Mouse (Mus musculus) MEL (cell line): ENCODE results near the gene Tpcn1. TPM values are rescaled to one million over a fixed set of nuclear protein-coding genes. Genes with fewer than 3 reads are reported as not detected.

Experiments used
- DNase-seq: peaks from one replicate; pipeline ENCODE4 v3.0.0; 2011; ENCODE audit warnings: low read depth, low spot score
- H3K27ac ChIP-seq: 2 replicates; pipeline ENCODE4 v1.5.1; 2012; ENCODE audit warnings: low read depth, mild to moderate bottlenecking, control low read depth, low read length, moderate library complexity; ENCODE audit not compliant: control insufficient read depth
- H3K27me3 ChIP-seq, 2 experiments: fragments of 150-350 bp in 1 of 2; sonication (generic) in 1 of 2; 2 replicates each; pipeline ENCODE4 v1.6.1; 2012; ENCODE audit warnings: low read length in 2 of 2, mild to moderate bottlenecking in 2 of 2, improper control_type of control experiment in 1 of 2, moderate library complexity in 1 of 2; ENCODE audit not compliant: insufficient read depth in 2 of 2, control insufficient read depth in 1 of 2
- H3K36me3 ChIP-seq, 2 experiments: 2 replicates each; pipeline ENCODE4 v1.6.1; 2012 to 2014; ENCODE audit warnings: low read length in 2 of 2, improper control_type of control experiment in 1 of 2, inconsistent platforms in 1 of 2, mild to moderate bottlenecking in 1 of 2; ENCODE audit not compliant: insufficient read depth in 2 of 2, control insufficient read depth in 1 of 2
- H3K4me1 ChIP-seq, 2 experiments: fragments of 150-350 bp in 1 of 2; sonication (generic) in 1 of 2; 2 replicates each; pipeline ENCODE4 v1.6.1; 2012; ENCODE audit warnings: low read length in 2 of 2, improper control_type of control experiment in 1 of 2, mild to moderate bottlenecking in 1 of 2; ENCODE audit not compliant: insufficient read depth in 2 of 2, control insufficient read depth in 1 of 2
- H3K4me3 ChIP-seq, 2 experiments: fragments of 150-350 bp in 1 of 2; sonication (generic) in 1 of 2; 2 replicates each; pipeline ENCODE4 v1.5.1; 2012; ENCODE audit warnings: low read depth in 2 of 2, low read length in 2 of 2, mild to moderate bottlenecking in 2 of 2, moderate library complexity in 2 of 2, control low read depth in 1 of 2, improper control_type of control experiment in 1 of 2; ENCODE audit not compliant: control insufficient read depth in 1 of 2, insufficient read depth in 1 of 2
- H3K79me2 ChIP-seq: 2 replicates; pipeline ENCODE4 v1.6.1; 2012; ENCODE audit warnings: mild to moderate bottlenecking, low read length, moderate library complexity; ENCODE audit not compliant: control insufficient read depth, poor library complexity, insufficient read depth
- H3K9ac ChIP-seq: 2 replicates; pipeline ENCODE4 v1.6.1; 2012; ENCODE audit warnings: low read depth, mild to moderate bottlenecking, control low read depth, low read length, moderate library complexity; ENCODE audit not compliant: control insufficient read depth, poor library complexity, severe bottlenecking
- H3K9me3 ChIP-seq: fragments of 150-350 bp; sonication (generic); replicated peaks from 2 replicates; pipeline ENCODE4 v1.6.1; 2012; ENCODE audit warnings: mild to moderate bottlenecking, low read length, improper control_type of control experiment, moderate library complexity; ENCODE audit not compliant: insufficient read depth
- BHLHE40 ChIP-seq: IDR thresholded peaks from 2 replicates; pipeline ENCODE4 v1.6.1; 2012; ENCODE audit warnings: low read depth, mild to moderate bottlenecking, inconsistent platforms, low read length, improper control_type of control experiment, borderline replicate concordance
- E2F4 ChIP-seq: IDR thresholded peaks from 2 replicates; pipeline ENCODE4 v1.6.1; 2011; ENCODE audit warnings: low read depth, low read length, improper control_type of control experiment, borderline replicate concordance
- ELF1 ChIP-seq: IDR thresholded peaks from 2 replicates; pipeline ENCODE4 v1.6.1; 2014; ENCODE audit warnings: low read depth, mild to moderate bottlenecking, inconsistent platforms, low read length, improper control_type of control experiment, moderate library complexity
- GATA1 ChIP-seq: IDR thresholded peaks from 2 replicates; pipeline ENCODE4 v1.6.1; 2011; ENCODE audit warnings: low read depth, low read length, improper control_type of control experiment
- MAZ ChIP-seq: IDR thresholded peaks from 2 replicates; pipeline ENCODE4 v1.6.1; 2012; ENCODE audit warnings: low read depth, mild to moderate bottlenecking, inconsistent platforms, low read length, improper control_type of control experiment
- MEF2A ChIP-seq: IDR thresholded peaks from 2 replicates; pipeline ENCODE4 v1.6.1; 2014; ENCODE audit warnings: low read depth, mild to moderate bottlenecking, inconsistent platforms, low read length, improper control_type of control experiment; ENCODE audit not compliant: poor library complexity, insufficient replicate concordance, severe bottlenecking; ENCODE audit errors: extremely low read depth
- MYB ChIP-seq: IDR thresholded peaks from 2 replicates; pipeline ENCODE4 v1.6.1; 2011; ENCODE audit warnings: mild to moderate bottlenecking, low read depth, low read length, improper control_type of control experiment
- POLR2AphosphoS5 ChIP-seq: IDR thresholded peaks from 2 replicates; pipeline ENCODE4 v1.6.1; 2012; ENCODE audit warnings: low read depth, borderline replicate concordance, mild to moderate bottlenecking, inconsistent platforms, low read length, moderate library complexity, mixed read lengths
- RCOR1 ChIP-seq: IDR thresholded peaks from 2 replicates; pipeline ENCODE4 v1.6.1; 2012; ENCODE audit warnings: low read depth, mild to moderate bottlenecking, inconsistent platforms, low read length, improper control_type of control experiment
- TBP ChIP-seq: IDR thresholded peaks from 2 replicates; pipeline ENCODE4 v1.8.0; 2011; ENCODE audit warnings: low read depth, low read length, improper control_type of control experiment
- TCF12 ChIP-seq: IDR thresholded peaks from 2 replicates; pipeline ENCODE4 v1.6.1; 2014; ENCODE audit warnings: low read depth, mild to moderate bottlenecking, inconsistent platforms, low read length, improper control_type of control experiment, moderate library complexity
- UBTF ChIP-seq: IDR thresholded peaks from 2 replicates; pipeline ENCODE4 v1.6.1; 2012; ENCODE audit warnings: low read depth, mild to moderate bottlenecking, inconsistent platforms, low read length, improper control_type of control experiment, moderate library complexity, borderline replicate concordance; ENCODE audit not compliant: insufficient read depth
- USF2 ChIP-seq, 2 experiments: IDR thresholded peaks; 2 replicates each; pipeline ENCODE4 v1.6.1; 2011 to 2012; ENCODE audit warnings: improper control_type of control experiment in 2 of 2, low read length in 2 of 2, borderline replicate concordance in 1 of 2, inconsistent platforms in 1 of 2, low read depth in 1 of 2, mild to moderate bottlenecking in 1 of 2; ENCODE audit not compliant: insufficient read depth in 1 of 2
- ZKSCAN1 ChIP-seq: IDR thresholded peaks from 2 replicates; pipeline ENCODE4 v1.6.1; 2012; ENCODE audit warnings: low read depth, mild to moderate bottlenecking, inconsistent platforms, low read length, improper control_type of control experiment, moderate library complexity
- polyA plus RNA-seq, 2 experiments: library from polyadenylated mRNA; stranded (reverse) in 1 of 2; unstranded in 1 of 2; fragments of >175 nt in 1 of 2; fragments of >200 nt in 1 of 2; gene quantifications; 2 replicates each; pipeline versions ENCODE4 v1.2.1 to v1.2.4; 2012; ENCODE audit warnings: low replicate concordance in 2 of 2, low read depth in 1 of 2; ENCODE audit not compliant: insufficient read length in 2 of 2, insufficient read depth in 1 of 2, missing spikeins in 1 of 2
- total RNA-seq: library from RNA; depleted of rRNA; stranded (reverse); fragments of 300-350 nt; gene quantifications from 2 replicates; pipeline ENCODE4 v1.2.3, GENCODE M21; 2012

The Tpcn1 gene
- total and polyA plus RNA-seq, 3 experiments, result 11.3 to 43.2 TPM; not detected in 1

GRCm38 (mm10) chr5:120609246-120609775 lies 20.8 kb upstream of the Tpcn1 start:
- H3K4me1 ChIP-seq, result peaks cover 2 to 9% of the 10 kb centered on the region in 2 experiments; a peak in 2 of 4 replicates
- no peak for TF ChIP-seq BHLHE40
- TF ChIP-seq TBP, result no peak
- no peak for TF ChIP-seq GATA1
- TF ChIP-seq ZKSCAN1, result no peak
- no peaks in the 10 kb centered on the region for H3K27me3 ChIP-seq
- no peak overlapping the region for H3K4me3 ChIP-seq
- DNase-seq, result no peak
- H3K9me3 ChIP-seq, result no peaks in the 10 kb centered on the region
- no peak overlapping the region for H3K27ac ChIP-seq
- H3K79me2 ChIP-seq, result peaks cover 18% of the 10 kb centered on the region
- no peaks in the 10 kb centered on the region for H3K36me3 ChIP-seq
- no peak overlapping the region for H3K9ac ChIP-seq

GRCm38 (mm10) chr5:120607335-120607734 lies 18.9 kb upstream of the Tpcn1 start:
- H3K27ac ChIP-seq, result no peak overlapping the region
- peaks cover 2 to 9% of the 10 kb centered on the region in 2 experiments; a peak in 2 of 4 replicates for H3K4me1 ChIP-seq
- DNase-seq, result no peak
- H3K4me3 ChIP-seq, result no peak overlapping the region
- H3K9ac ChIP-seq, result no peak overlapping the region
- no peaks in the 10 kb centered on the region for H3K27me3 ChIP-seq
- H3K9me3 ChIP-seq, result no peaks in the 10 kb centered on the region
- no peak for TF ChIP-seq USF2 (IDR thresholded peaks at IDR 0.05; ENCODE audit: borderline replicate concordance in 1 of 2, insufficient read depth in 1 of 2, low read depth in 1 of 2, low read length in 2 of 2)
- no peak for TF ChIP-seq UBTF
- no peak for TF ChIP-seq POLR2AphosphoS5
- no peak for TF ChIP-seq MEF2A
- TF ChIP-seq TCF12, result no peak
- TF ChIP-seq RCOR1, result no peak
- TF ChIP-seq MAZ, result no peak
- no peak for TF ChIP-seq ELF1
- TF ChIP-seq MYB, result no peak
- no peak for TF ChIP-seq E2F4
- no peaks in the 10 kb centered on the region for H3K36me3 ChIP-seq
- H3K79me2 ChIP-seq, result peaks cover 8% of the 10 kb centered on the region
